Mouse (Mus musculus): ENCODE measurements around the gene Ifit1. TPM values are rescaled to one million over a fixed set of nuclear protein-coding genes. Genes with fewer than 3 reads are reported as not detected.
A peak's percentile ranks its signal among the peaks of the same experiment; 100 is the strongest.

The Ifit1 gene
- total RNA-seq, 2 experiments from 2014 or later = 0.74 to 0.79 TPM

GRCm38 (mm10) chr19:34650997-34651396 is 10.3 kb downstream of the Ifit1 start:
- no peak for DNase-seq (ENCODE audit: low spot score in 2 of 2)

GRCm38 (mm10) chr19:34655227-34655805 is 14.6 kb downstream of the Ifit1 start:
- DNase-seq (ENCODE audit: low spot score in 2 of 2) = no peak

DNA sequence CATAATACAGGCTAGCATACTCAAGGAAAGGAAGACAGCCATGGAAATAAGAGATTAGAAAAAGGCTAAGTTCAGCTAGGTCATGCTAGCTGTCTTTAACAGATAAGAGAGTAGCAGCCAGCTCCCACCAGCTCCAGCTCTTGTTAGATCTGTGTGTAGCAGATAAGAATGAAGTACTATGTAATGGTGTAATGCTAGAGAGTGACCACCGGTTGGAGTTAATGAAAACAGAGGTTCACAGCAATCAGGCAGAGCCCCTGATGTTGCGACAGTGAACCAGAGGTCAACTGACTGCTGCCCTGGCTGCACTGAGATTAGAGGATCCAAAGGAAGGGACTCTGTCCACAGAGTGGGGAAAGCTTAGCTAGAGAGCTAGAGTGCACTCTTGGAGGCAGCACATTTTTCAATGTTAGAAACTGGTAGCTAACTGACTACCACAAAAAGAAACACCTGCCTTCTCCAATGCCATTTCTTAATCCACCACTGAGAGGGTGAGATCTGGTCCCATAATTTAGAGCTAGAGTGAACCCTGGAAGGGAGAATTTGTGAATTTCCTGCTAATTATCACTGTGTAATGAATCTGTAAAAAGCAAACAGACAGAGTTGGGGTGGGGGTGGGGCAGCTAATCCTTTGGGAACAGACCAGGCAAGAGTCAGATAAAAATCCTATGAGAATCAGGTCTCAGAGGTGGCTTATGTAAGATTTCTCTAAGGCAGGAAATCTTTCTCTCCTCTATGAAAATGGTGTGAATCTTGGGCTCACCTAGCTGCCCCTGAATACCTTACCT is 16.0 kb downstream of the Ifit1 start:
- no peak for DNase-seq (ENCODE audit: low spot score in 2 of 2)

- peak; percentile 17 to 63 for DNase-seq (ENCODE audit: low spot score in 2 of 2)
These were observed 21.4 kb downstream of the Ifit1 start for GRCm38 (mm10) chr19:34662067-34662507.

DNA sequence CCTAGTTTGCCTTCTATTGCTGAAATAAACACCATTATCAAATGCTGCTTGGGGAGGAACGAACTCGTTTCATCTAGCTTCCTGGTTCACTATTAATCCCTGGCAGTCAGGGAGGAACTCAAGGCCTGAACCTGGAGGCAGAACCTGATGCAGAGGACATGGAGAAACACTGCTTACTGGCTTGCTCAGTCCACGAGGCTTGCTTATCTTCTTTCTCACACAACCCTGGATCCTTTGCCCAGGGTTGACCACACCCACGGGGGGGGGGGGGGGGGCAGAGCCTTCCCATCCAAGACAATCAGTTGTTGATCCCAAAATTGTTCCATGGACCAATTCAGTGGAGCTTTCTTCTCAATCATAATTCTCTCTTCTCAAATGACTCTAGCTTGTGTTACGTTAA is 22.1 kb downstream of the Ifit1 start:
- DNase-seq (ENCODE audit: low spot score in 2 of 2) = no peak

DNA sequence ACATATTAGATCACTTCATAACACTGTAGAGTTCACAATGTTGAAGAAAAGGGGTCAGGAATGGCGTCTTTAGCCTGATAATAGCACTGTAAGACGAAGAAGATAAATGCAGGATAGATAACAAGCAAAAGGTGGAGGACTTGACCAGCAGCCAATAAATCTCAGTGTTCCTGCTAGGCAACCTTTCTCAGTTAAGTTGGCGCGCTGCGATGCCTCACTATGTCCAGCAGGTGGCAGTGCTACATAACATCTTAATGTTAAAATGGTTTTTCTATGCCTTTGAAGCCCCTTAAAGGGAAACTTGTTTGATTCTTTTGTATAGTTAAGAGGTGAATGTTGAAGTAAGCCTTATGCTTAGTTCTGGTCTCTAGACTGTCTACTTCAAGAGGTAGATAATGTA is 25.5 kb downstream of the Ifit1 start:
- DNase-seq (ENCODE audit: low spot score in 2 of 2) = peak in 1 of 2 experiments; percentile 82

GRCm38 (mm10) chr19:34673476-34673875 is 32.8 kb downstream of the Ifit1 start:
- DNase-seq (ENCODE audit: low spot score in 2 of 2) = no peak

GRCm38 (mm10) chr19:34678428-34678827 is 37.8 kb downstream of the Ifit1 start:
- DNase-seq (ENCODE audit: low spot score in 2 of 2) = no peak

- DNase-seq (ENCODE audit: low spot score in 2 of 2) = peak; percentile 19 to 59
These were observed 44.2 kb downstream of the Ifit1 start for GRCm38 (mm10) chr19:34684857-34685256.

DNA sequence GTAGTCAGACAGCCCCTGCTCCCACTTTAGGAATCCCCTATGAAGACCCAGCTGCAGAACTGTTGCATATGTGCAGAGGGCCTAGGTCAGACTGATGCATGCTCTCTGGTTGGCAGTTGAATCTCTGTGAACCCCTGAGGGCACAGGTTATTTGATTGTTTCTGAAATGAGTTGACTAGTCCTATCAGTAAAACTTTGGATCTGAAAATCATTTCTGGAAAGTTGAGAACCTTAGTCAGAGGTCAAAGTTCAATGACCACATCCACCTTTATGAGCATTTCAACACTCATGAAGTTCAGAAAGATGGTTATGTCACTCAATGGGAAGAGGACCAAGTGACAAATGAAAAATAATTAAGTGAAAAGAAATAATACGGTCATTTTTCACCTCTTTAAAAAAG is 44.9 kb downstream of the Ifit1 start:
- DNase-seq (ENCODE audit: low spot score in 2 of 2) = no peak

GRCm38 (mm10) chr19:34691402-34691801 is 50.7 kb downstream of the Ifit1 start:
- DNase-seq (ENCODE audit: low spot score in 2 of 2) = no peak

DNA sequence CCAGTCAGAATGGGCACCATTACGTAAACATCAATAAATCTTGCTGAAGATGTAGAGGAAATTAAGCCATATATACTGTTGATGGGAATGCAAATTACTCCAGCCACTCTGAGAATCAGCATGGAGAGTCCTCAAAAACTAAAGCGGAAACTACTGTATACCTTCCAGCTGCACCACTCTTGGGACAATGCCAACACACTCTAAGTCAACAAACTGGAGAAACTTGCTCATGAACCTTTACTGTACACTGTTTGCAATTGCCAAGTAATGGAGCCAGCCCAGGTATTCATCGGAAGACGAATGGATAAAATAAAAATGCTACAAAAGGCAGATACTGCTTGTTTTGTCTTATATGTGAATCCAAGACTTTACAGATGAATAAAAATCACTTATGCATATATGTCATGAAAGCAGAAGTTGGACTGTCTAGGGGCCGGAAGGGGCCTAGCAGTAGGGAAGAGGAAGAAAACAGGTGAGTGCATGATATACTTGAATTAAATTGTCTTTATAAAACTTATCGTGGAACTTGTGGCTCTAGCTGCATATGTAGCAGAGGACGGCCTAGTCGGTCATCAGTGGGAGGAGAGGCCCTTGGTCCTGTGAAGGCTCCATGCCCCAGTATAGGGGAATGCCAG is 55.8 kb downstream of the Ifit1 start:
- no peak for DNase-seq (ENCODE audit: low spot score in 2 of 2)

- DNase-seq (ENCODE audit: low spot score in 2 of 2) = no peak
These were observed 56.8 kb downstream of the Ifit1 start for GRCm38 (mm10) chr19:34697461-34697860.

DNA sequence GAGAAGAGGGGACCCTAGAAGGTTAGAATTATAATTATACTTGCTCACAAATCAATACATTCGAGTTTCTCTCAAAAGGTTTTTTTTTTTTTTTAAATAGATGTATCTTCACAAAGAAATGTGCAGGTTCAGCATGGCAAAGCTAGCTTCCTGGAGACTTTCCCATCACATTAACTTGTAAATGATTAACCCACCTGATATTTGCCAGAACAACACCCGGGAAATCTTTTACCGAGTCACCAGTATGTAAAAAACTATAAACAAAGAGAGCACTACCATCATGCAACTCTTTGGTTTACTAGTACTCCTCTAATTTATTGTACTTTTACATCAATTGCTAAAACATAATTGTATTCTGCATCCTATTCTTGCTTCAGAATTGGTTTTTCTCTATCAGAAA is 57.8 kb downstream of the Ifit1 start:
- DNase-seq (ENCODE audit: low spot score in 2 of 2) = no peak

DNA sequence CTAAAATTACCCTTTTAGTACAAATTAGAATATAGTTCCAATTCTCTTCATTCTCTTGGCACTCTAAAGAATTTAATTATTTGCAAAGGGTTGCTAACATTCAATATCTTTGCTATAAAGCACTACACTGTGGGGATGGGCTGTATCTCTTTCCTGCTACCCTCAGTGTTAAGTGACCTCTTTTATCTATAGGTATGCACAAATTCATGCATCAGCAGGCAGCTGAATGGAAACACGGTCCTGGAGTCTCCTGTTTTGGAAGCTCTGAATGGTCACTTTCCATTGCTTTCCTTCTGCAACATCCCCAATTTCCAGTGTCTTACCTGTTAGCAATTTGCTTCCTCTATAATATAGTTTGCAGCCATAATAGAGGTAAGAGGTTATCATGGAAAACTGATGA is 58.2 kb downstream of the Ifit1 start:
- DNase-seq (ENCODE audit: low spot score in 2 of 2) = no peak

DNA sequence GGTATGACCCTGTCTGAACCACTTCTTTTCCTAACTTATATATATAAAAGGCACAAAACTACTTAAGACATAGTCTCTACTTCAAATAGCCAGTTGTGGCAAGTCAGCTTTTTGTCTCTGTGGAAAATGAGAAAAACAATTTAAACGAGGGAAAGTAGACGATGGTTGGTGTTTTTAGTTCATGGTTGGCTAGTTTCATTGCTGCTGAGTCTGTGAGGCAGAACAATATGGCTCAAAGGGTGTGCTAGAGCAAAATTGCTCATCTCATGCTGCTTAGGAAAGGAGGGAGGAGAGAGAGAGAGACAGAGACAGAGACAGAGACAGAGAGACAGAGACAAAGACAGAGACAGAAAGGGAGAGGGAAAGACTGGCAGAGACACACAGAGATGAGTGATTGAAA is 58.6 kb downstream of the Ifit1 start:
- DNase-seq (ENCODE audit: low spot score in 2 of 2) = no peak

Other genes with a start within 250 kb of the Ifit1 start
- under 1 TPM in 1 of 2 experiments, not detected in 1; 0.22 TPM for gene Ch25h, start 165.7 kb upstream of the Ifit1 start, total RNA-seq (2021)
- gene Lipa, start 113.4 kb upstream of the Ifit1 start, total RNA-seq (2021) = 10 to 100 TPM; 18.2 to 19.6 TPM
- 1 to 10 TPM; 4.5 to 4.8 TPM for gene Ifit2, start 90.2 kb upstream of the Ifit1 start, total RNA-seq (2021)
- gene Ifit3, start 57.3 kb upstream of the Ifit1 start, total RNA-seq (2021) = 1 to 10 TPM; 3.0 to 4.6 TPM
- gene Ifit1bl1, start 38.9 kb upstream of the Ifit1 start, total RNA-seq (2021) = 1 to 10 TPM; 1.2 to 1.8 TPM
- gene Ifit3b, start 32.9 kb upstream of the Ifit1 start, total RNA-seq (2021) = 1 to 10 TPM; 2.3 to 2.5 TPM
- under 1 TPM; 0.50 to 0.61 TPM for gene Ifit1bl2, start 128 bp upstream of the Ifit1 start, total RNA-seq (2021)
- gene Slc16a12, start 106.4 kb downstream of the Ifit1 start, total RNA-seq (2021) = 1 to 10 TPM; 1.1 to 1.6 TPM
- 10 to 100 TPM; 19.2 to 19.7 TPM for gene Pank1, start 238.6 kb downstream of the Ifit1 start, total RNA-seq (2021)